Mouse (Mus musculus): Measurements from ENCODE around the gene Klf13.

The Klf13 gene

GRCm38 (mm10) chr7:63908496-63909285, 30.0 kb downstream of the Klf13 start:
- no peak for DNase-seq (ENCODE audit: low spot score in 2 of 2)

GRCm38 (mm10) chr7:63907778-63908495, 30.8 kb downstream of the Klf13 start:
- no peak for DNase-seq (ENCODE audit: low spot score in 2 of 2)

DNA sequence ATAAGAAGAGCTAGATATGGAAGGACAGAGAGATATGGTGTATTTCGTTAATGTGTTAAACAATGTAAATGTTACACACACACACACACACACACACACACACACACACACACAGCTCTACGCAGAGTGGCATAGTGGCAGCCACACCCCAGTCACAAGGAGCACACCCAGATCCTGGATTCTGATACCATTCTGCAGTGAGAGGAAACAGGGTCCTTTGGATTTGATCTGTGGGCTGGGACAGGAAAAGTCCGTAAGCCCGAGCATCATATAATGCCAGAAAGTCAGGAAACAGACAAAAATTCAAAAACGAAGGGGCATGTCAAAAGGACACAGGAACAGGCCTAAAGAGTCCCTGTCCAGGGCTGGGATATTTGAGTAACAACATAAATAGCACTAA, 33.1 kb downstream of the Klf13 start:
- DNase-seq (ENCODE audit: low spot score in 2 of 2): no peak

DNA sequence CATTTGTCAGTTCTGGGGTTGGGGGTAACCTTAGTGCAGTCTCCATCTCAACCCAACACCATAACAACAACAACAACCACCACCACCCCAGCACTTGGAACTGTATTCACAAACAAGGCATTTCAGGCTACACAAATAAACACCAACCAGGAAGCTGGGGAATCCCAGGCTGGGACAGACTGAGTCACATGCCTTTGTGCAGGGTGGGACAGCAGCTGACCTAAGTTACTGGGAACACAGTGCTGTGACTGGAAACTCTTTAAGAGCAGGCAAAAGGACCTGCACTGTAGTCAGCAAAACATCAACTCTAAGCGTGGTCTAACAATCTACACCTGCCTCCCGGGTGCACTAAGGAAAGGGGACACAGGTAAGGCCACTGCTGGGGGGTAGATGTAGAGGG, 33.5 kb downstream of the Klf13 start:
- peak; percentile 86 to 89 for DNase-seq (ENCODE audit: low spot score in 2 of 2)

- no peak for DNase-seq (ENCODE audit: low spot score in 2 of 2)
These were observed 34.9 kb downstream of the Klf13 start for GRCm38 (mm10) chr7:63903635-63904380.

GRCm38 (mm10) chr7:63902604-63903210, 36.0 kb downstream of the Klf13 start:
- DNase-seq (ENCODE audit: low spot score in 2 of 2): no peak

- DNase-seq (ENCODE audit: low spot score in 2 of 2): no peak
These were observed 36.8 kb downstream of the Klf13 start for GRCm38 (mm10) chr7:63901942-63902341.

DNA sequence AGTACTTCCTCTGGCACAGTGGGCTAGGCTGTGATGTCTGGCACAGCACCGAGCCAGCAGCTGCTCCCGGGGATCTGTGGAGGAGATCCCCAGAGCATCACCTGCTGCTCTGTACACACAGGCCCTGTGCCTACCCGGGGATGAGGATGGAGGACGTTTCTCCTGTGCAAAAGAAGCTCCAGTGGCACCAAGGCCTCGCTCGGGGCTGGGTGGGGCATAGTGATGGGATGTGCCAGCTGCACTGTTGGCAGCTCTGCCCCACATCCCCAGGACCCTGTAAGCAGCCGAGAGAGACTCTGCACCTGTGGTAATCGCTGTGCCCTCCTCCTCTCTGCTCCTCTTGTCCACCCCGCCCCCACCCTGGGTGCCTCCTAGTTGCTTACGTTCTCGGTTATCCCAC, 37.4 kb downstream of the Klf13 start:
- DNase-seq (ENCODE audit: low spot score in 2 of 2): no peak

GRCm38 (mm10) chr7:63900411-63900810, 38.3 kb downstream of the Klf13 start:
- no peak for DNase-seq (ENCODE audit: low spot score in 2 of 2)

- no peak for DNase-seq (ENCODE audit: low spot score in 2 of 2)
These were observed 38.8 kb downstream of the Klf13 start for GRCm38 (mm10) chr7:63899925-63900324.

- DNase-seq (ENCODE audit: low spot score in 2 of 2): no peak
These were observed 40.5 kb downstream of the Klf13 start for GRCm38 (mm10) chr7:63898201-63898600.

DNA sequence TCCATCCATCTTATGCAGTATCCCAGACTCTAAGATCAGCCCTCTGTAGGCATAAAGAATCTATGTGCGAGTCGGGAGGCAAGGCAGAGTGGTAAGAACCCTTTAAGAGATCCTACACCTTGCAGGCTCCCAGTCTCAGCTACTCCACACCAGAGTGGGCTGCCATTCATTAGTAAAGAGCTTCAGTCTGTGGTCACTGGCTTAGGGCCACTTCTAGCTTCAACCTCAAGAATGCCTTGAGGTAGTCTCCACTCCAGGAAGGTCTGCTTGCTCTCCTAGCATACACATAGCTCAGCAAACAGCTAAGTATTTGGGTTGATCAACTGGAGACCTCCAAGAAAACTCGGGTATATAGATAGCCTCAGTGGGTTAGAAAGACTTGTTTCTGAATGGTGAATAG, 41.1 kb downstream of the Klf13 start:
- DNase-seq (ENCODE audit: low spot score in 2 of 2): no peak

DNA sequence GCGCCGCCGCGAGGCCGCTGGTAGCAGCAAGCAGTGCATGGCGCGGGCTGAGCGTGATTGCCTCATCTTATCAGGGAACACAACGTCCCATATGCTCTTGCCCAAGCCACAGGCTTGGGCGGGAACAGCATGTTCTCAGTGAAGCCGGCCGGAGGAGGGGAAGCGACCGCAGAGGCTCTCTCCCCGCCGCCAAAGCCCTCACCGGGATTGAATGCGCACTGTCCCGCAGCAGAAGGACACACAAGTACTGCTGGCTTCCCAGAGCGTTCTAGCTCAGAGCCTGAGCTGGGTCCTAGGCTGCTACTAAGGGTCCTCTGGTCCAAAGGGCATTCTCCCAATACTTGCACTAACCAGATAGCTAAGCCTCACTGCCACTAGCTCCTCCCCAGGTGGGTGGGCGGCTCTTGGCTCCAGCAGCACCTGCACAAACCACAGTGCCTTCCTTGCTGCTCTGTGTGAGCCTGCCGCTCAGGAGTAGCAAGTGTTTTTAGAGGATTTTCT, 41.7 kb downstream of the Klf13 start:
- DNase-seq (ENCODE audit: low spot score in 2 of 2): peak; percentile 98 to 99

DNA sequence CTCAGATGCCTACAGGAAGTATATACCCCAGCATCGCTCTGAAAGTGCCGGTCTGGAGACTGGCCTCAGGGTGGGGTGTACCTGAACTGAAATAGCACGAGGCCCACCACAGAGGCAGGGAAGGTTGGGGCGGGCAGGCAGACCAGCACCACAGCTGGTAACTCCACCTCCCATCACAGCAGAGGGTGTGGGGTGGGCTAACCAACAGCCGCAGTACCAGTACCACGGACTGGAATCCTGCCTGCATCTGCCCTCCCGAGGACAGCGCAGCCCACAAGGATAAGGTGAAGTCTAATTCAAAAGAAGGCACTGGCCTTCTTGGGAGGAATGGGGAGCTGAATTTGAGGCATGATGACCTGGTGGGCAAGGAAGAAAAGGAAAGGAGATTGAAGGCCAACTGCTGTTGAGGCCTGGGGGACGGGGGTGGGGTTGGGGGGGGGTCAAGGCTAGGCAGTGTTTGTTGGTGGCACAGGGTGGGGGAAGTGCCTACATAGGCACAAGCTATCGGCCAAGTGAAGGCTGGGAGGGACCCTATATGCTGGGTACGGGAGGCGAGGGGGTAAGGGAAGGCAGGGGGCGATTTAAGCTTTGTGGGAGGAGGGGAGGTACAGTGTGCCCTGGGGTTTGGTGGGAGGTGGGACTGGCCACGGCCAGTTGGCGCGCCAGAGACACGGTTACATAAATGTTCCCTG, 42.3 kb downstream of the Klf13 start:
- no peak for DNase-seq (ENCODE audit: low spot score in 2 of 2)

DNA sequence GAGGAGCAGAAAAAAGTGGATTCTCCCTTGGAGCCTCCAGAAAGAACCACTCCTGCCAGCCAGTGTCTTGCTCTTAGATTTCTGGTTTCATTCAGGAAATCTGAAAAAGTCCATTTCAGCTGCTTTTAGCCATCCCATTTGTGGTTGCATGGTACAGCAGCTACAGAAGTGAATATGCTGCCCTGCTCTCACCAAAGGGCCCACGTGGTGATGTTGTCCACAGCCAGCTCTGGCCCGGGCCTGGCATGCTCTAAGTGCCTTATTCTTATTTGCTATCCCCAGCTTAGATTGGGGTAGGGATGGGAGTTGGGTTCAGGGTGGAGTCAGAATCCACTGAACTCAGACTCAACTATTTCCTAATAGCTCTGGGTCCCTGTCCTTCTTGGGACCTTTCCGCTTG, 43.5 kb downstream of the Klf13 start:
- no peak for DNase-seq (ENCODE audit: low spot score in 2 of 2)

DNA sequence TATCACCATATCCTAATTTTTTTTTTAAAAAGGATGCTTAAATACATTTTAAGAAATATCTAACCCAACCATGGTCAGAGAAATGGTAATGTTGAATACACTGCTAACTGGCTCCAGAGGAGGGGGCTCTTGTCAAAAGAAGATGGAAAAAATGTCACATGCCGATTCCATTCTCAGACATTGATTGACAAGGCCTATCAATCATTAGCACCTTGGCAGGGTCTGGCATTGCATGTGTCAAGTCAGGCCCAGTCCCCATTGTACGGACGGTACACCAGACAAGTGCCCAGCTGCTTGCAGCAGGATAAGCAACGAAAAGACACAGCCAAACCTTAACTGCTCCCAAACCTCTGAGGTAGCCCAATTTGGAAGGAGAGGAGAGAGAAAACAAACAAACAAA, 44.1 kb downstream of the Klf13 start:
- DNase-seq (ENCODE audit: low spot score in 2 of 2): no peak

DNA sequence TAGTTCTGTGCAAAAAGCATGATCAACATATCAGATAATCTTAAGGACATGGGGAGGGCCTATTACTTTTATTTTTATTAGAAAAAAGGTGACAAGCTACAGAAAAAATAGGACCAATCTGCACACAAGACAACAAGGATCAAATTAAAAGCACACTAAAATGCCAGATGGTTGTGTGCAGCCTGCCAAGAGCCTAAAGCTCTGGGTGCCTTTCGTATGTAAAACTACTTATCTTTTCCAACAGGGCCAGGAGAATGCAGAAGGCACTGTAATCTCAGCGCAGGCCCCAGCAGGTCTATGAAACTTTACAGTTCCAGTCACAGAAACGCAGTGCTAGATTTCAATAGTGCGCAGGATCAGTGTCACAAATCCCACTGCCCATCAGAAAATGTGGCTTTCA, 45.0 kb downstream of the Klf13 start:
- DNase-seq (ENCODE audit: low spot score in 2 of 2): no peak

DNA sequence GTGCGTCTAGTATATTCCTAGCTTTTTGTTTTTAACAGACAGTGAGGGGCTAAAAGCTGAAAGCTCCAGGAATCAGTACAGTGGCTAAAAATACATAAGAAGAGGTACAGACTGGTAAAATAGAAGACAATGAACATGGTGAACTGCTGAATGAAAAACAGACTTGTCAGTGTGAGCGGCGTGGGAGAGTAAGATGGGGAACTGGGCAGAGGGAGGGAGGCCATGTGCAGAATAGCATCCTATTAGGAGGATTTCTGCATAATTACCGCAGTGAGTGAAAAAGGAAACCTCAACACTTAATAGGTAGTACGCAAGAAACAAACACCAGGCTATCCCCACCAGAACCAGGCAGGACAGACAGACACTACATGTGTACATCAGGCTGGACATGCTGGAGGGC, 45.5 kb downstream of the Klf13 start:
- DNase-seq (ENCODE audit: low spot score in 2 of 2): no peak

- DNase-seq (ENCODE audit: low spot score in 2 of 2): no peak
These were observed 47.1 kb downstream of the Klf13 start for GRCm38 (mm10) chr7:63891488-63892075.

- no peak for DNase-seq (ENCODE audit: low spot score in 2 of 2)
These were observed 49.4 kb downstream of the Klf13 start for GRCm38 (mm10) chr7:63889116-63889975.

Data from heart, adult 9 months (tissue).